Mouse (Mus musculus) A20 (cell line): ENCODE results near the gene Ace3.

Source experiments
- DNase-seq: peaks from one replicate; pipeline ENCODE4 v3.0.0-alpha.2; 2011; ENCODE audit warnings: low read depth, low spot score

Ace3 gene

GRCm38 (mm10) chr11:105994375-105994774 lies at the start of gene Ace3:
Gene Ace3 (plus strand): TSS chr11:105994675.
- DNase-seq: no peak

- DNase-seq: no peak
Measured at GRCm38 (mm10) chr11:105944770-105945672, 49.5 kb upstream of the Ace3 start.

GRCm38 (mm10) chr11:105946694-105947154 lies 47.8 kb upstream of the Ace3 start:
- no peak for DNase-seq

- no peak for DNase-seq
Measured at GRCm38 (mm10) chr11:105948255-105948654, 46.2 kb upstream of the Ace3 start.

- no peak for DNase-seq
Measured at GRCm38 (mm10) chr11:105950519-105950918, 44.0 kb upstream of the Ace3 start.

GRCm38 (mm10) chr11:105951601-105952044 lies 42.9 kb upstream of the Ace3 start:
- no peak for DNase-seq

GRCm38 (mm10) chr11:105952111-105952510 lies 42.4 kb upstream of the Ace3 start:
- no peak for DNase-seq

- no peak for DNase-seq
Measured at GRCm38 (mm10) chr11:105952911-105953386, 41.5 kb upstream of the Ace3 start, which contains the start of gene Cyb561. Gene Cyb561 (minus strand): TSS chr11:105953336.

- no peak for DNase-seq
Measured at GRCm38 (mm10) chr11:105953402-105953801, 41.1 kb upstream of the Ace3 start.

GRCm38 (mm10) chr11:105955815-105956430 lies 38.6 kb upstream of the Ace3 start:
- no peak for DNase-seq

- DNase-seq: no peak
Measured at GRCm38 (mm10) chr11:105957501-105957900, 37.0 kb upstream of the Ace3 start.

GRCm38 (mm10) chr11:105958566-105958965 lies 35.9 kb upstream of the Ace3 start:
- DNase-seq: no peak

- no peak for DNase-seq
Measured at GRCm38 (mm10) chr11:105959355-105959754, 35.1 kb upstream of the Ace3 start.

GRCm38 (mm10) chr11:105964691-105965090 lies 29.8 kb upstream of the Ace3 start:
- DNase-seq: peak; percentile 31

- DNase-seq: no peak
Measured at GRCm38 (mm10) chr11:105966288-105966687, 28.2 kb upstream of the Ace3 start.

- no peak for DNase-seq
Measured at GRCm38 (mm10) chr11:105967741-105968574, 26.5 kb upstream of the Ace3 start, which contains the start of gene Ace. Gene Ace (plus strand): TSS chr11:105967945.

GRCm38 (mm10) chr11:105968948-105969347 lies 25.5 kb upstream of the Ace3 start:
- DNase-seq: no peak

GRCm38 (mm10) chr11:105969516-105969915 lies 25.0 kb upstream of the Ace3 start:
- peak; percentile 22 for DNase-seq

GRCm38 (mm10) chr11:105974593-105974992 lies 19.9 kb upstream of the Ace3 start:
- no peak for DNase-seq

GRCm38 (mm10) chr11:105975050-105975449 lies 19.4 kb upstream of the Ace3 start:
- no peak for DNase-seq

- no peak for DNase-seq
Measured at GRCm38 (mm10) chr11:105975636-105976035, 18.8 kb upstream of the Ace3 start.
